Mouse (Mus musculus) lung, postnatal 25 days (tissue): ENCODE measurements around the gene Chrna4.
A peak's percentile ranks its signal among the peaks of the same experiment; 100 is the strongest.

Source experiments
- DNase-seq: peaks from one replicate; pipeline ENCODE4 v3.0.0; 2022; ENCODE audit warnings: low spot score

The Chrna4 gene

GRCm38 (mm10) chr2:181036561-181036960 is 6.8 kb downstream of the Chrna4 start:
- no peak for DNase-seq

DNA sequence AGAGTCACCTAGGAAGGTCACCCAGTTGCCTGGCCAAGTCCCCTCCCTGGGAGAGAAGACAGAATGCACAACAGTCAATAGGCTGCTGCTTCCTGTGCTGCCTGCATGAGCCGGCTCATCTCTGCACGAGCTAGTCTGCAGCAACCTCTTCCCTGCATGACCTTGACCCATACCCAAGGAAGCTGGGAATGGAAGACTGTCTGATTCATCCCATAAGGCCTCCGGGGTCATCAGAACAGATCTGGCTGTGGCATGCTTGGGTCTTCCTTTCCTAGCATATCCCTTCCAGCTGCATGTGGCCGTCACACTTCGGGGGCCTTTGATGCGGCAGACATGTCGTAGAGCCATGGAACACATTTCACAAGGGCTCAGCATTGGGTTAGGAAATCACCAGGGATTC is 8.2 kb downstream of the Chrna4 start:
- no peak for DNase-seq

- peak; percentile 5 for DNase-seq
These were observed 10.0 kb downstream of the Chrna4 start for GRCm38 (mm10) chr2:181033310-181033709.

GRCm38 (mm10) chr2:181032407-181032806 is 10.9 kb downstream of the Chrna4 start:
- DNase-seq, result no peak

DNA sequence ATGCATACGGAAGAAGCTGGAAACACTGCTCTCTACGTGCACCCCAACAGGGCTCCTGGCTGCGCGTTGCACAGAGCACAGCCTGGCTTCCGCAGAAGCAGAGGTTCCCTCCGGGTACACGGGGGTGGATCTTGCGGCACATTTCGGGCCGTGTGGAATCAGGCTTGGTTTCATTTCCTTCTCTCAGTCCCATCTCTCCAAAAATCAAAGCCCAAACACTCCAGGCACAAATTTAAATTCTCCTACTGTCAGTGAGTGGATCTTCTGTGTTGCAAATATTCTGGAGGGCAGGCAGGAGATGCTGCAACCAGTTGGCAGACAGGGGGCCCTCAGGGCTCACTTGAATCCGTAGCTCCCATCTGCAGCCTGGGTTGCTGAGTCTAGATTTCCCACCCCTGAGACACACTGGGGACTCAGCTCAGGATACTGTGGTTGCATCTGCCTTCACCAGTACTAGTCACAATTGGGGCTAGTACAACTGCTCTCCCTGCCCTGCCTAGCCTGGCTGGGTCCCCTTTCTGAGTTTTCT is 11.9 kb downstream of the Chrna4 start:
- no peak for DNase-seq

GRCm38 (mm10) chr2:181008339-181008738 is 35.0 kb downstream of the Chrna4 start:
- no peak for DNase-seq

- DNase-seq, result no peak
These were observed 36.3 kb downstream of the Chrna4 start for GRCm38 (mm10) chr2:181007054-181007453.

GRCm38 (mm10) chr2:180996905-180997304 is 46.4 kb downstream of the Chrna4 start:
- DNase-seq, result no peak

DNA sequence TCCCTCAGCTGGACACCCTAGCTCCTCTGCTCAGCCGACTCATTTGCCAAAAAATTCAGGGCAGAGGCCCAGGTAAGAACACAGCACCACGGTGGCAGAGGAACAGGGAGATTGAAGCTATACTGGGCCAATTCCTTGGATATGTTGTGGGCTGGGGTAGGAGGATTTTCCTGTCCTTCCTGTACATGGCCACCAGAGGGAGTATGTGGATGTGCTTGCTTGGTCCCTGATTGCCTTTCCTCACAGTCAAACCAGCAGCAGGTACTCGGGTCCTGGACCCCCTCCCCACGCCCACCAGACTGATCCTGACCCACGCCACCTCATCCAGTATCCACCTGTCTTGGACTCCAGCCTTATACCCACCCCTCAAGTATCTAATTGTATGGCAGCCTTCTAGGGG is 46.9 kb downstream of the Chrna4 start:
- DNase-seq, result peak; percentile 21

DNA sequence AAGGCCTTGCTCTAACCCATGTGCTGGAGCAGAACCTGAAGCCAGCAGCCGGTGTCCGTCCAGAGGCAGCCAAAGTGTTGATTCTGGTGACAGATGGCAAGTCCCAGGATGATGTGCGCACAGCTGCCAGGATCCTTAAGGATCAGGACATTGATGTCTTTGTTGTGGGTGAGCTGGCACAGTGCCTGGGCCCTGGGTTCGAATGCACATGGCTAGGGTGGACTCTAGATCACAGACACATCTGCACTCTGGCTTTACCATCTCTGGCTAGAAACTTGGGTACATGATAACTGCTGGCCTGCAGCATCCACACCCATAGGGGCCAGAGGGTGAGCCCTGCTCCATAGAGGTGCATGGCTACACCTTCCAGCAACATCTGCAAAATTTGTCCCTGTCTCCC is 47.9 kb downstream of the Chrna4 start:
- no peak for DNase-seq

GRCm38 (mm10) chr2:180994360-180994759 is 49.0 kb downstream of the Chrna4 start:
- no peak for DNase-seq

DNA sequence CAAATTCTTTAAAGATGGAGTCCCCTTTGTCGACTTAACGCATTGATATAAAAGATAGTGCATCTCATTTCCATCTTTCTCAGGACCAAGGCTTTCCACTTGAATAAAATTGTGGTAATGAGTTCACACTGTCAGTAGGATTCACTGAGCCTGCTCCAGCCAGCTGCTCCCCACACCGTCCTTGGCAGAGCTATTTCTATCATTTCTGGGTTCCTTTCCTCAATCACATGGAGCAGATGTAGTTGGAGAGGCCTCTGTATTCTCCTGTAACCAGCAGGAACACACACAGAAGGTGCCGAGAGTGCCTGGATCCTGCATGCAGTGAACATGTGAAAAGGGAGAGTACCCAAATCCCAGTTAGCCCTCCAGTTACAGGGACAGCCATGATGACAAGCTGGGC is 53.0 kb downstream of the Chrna4 start:
- no peak for DNase-seq

- no peak for DNase-seq
These were observed 54.4 kb downstream of the Chrna4 start for GRCm38 (mm10) chr2:180988948-180989347.

DNA sequence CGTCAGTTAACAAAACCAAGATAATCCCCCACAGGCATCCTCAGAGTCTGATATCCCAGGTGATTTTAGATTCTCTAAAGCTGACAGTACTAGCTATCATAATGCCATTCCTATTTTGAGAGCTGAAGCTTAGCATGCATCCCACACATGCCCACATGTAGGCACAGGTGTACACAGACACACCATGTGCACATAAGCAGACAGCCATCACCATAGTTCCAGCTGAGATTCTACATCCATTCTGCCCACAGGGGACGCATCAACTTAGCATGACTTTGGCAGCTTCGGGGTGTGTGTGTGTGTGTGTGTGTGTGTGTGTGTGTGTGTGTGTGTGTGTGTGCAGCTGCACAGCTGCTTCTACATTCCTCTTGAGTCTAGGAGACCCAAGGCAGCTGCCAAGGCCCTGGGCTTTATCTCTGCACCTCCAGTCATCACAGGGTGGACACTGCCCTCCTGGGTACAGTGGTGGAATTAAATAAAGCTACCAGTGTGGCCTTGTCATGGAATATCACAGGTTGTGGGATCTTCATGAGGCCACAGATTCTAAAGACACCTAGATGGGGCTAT is 54.9 kb downstream of the Chrna4 start:
- no peak for DNase-seq

DNA sequence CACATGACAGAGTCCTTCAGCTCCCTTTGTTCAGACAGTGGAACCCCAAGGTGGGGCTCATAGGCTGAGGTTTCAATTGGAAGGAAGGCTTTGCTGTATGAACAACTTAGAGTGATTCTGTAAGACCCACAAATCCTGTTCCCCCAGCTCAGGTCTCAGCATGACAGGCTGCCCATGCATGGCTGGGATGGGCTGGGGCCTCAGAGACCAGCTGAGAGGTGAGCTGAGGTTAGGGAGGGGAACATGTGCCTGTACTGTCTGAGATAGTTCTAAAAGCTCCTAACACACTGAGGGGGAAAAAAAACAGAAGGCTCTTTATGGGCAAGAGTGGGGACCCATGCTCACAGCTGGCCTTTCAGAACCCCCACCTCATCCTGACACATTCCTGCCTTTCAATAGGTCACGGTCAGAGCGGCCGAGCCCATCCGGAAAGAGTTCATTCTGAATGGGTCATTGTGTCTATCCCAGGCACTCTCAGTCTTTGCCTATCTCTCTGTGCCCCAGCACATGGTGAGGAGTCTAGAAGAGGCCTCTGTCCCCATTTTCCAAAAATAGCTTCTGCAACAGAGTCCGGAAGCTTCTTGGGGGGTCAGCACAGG is 55.8 kb downstream of the Chrna4 start:
- no peak for DNase-seq

DNA sequence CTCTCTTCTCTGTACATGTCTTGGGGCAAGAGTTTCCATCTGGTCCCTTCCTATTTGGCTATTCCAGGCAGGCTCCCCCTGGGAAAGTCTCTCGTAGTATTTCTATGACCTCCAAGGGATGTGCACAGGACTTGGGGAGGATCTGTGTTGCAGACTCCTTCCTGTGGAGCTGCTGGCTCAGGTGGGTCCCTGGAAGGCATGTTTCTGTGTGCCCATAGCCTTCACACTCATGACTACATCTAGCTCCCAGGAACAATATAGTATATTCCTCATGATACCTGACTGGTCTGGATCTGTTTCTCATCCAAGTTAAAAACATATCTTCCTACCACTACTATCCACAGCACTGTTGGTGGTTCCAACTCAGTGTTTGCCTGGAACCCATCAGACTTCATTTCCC is 56.3 kb downstream of the Chrna4 start:
- no peak for DNase-seq

DNA sequence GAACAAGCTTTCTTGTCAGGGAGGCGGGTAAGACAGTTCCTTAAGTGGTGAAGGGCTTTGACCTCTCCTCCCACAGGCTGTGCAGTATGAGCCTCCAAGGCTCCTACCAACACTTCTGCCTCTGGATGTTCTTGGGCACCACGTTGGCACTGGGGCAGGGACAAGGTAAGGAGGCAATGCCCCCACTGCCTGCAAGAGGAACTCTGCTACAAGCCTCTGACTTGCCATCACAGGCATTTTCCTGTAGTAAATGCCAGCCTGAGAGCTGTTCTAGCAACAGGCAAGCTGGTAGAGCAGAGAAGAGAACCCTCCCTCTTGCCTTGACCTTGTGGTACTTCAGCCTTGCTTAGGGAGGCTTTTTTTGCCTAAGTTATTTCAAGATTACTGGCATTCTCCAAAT is 56.9 kb downstream of the Chrna4 start, which contains the start of gene Col20a1:
Gene Col20a1 (plus strand): TSS at position 87 of the 400 bp plus-strand sequence.
- no peak for DNase-seq

GRCm38 (mm10) chr2:180985635-180986034 is 57.7 kb downstream of the Chrna4 start:
- no peak for DNase-seq

GRCm38 (mm10) chr2:180981133-180981532 is 62.2 kb downstream of the Chrna4 start:
- DNase-seq, result no peak
